Mouse (Mus musculus) megakaryocyte, embryonic 14.5 days (primary cell): ENCODE data around the gene Rpl7a.

Experiments used
- FLI1 ChIP-seq: IDR thresholded peaks from 2 replicates; pipeline ENCODE4 v1.6.1; 2012; ENCODE audit warnings: low read length, inconsistent platforms, mixed read lengths
- GATA1 ChIP-seq: IDR thresholded peaks from 3 replicates; pipeline ENCODE4 v1.6.1; 2012; ENCODE audit warnings: mixed read lengths, low read length, inconsistent platforms, borderline replicate concordance

DNA sequence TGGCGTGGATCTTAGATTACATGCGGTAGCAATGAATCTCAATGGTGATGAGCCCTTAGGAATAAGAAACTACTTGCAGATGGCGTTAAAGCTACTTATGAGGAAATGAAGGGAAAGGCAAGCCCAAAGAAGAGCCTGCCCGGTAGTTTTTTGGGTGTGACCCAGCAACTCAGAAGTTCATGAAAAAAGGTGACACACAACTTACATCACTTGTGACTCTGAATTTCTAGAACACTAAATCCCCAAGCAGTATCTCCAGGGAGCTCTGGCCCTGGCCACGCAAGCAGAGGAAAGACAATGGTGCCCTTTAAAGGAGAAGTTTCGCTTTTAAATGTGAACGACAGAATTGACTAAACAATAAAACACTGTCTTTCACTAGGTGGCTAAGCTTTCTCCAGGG is 7.3 kb upstream of the Rpl7a start:
- TF ChIP-seq GATA1 (no peak), FLI1 (no peak)
